Mouse (Mus musculus) erythroblast, embryonic 14.5 days (primary cell): ENCODE measurements around the gene Rreb1.

Experiments
- GATA1 ChIP-seq: IDR thresholded peaks from 2 replicates; pipeline ENCODE4 v1.6.1; 2012; ENCODE audit warnings: low read length, inconsistent platforms, mixed read lengths
- TAL1 ChIP-seq: IDR thresholded peaks from 3 replicates; pipeline ENCODE4 v1.6.1; 2012; ENCODE audit warnings: low read length, inconsistent platforms, mixed read lengths

DNA sequence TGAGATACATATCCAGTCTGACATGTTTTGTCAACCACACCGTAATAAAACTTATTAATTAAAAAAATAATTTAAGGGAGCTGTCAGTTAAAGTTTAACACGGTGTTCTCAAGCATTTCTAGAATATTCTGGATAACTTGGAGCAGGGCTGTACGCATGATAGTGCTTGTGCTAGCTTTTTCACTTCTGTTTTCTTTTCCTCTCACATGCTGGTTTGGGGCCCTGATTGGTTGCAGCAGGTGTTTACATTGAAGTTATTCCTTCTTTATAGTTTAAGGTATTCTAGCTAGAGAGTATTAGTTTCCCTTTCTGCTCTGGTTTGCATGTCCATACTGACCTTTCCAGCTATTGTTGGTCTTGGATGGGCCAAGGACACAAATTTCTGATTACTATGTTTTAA, 82.6 kb downstream of the Rreb1 start:
- TF ChIP-seq GATA1 (no peak), TAL1 (no peak)
